Mouse (Mus musculus) hindbrain, embryonic 13.5 days (tissue): ENCODE measurements around the gene Ubr2. TPM values are rescaled to one million over a fixed set of nuclear protein-coding genes. Genes with fewer than 3 reads are reported as not detected.

Experiments
- ATAC-seq: fragments of 200-750 bp; cut with Nextera tagmentation; 2 replicates; pipeline ENCODE4 v1.8.0; 2017; ENCODE audit warnings: moderate TSS enrichment; ENCODE audit not compliant: low FRiP score
- H3K27ac ChIP-seq: fragments of 300-500 bp; sonication (generic); 2 replicates; pipeline ENCODE4 v1.5.1; 2015; ENCODE audit warnings: inconsistent platforms, mild to moderate bottlenecking, moderate library complexity
- H3K27me3 ChIP-seq: fragments of 300-500 bp; sonication (generic); 2 replicates; pipeline ENCODE4 v1.6.1; 2015; ENCODE audit warnings: mild to moderate bottlenecking, inconsistent platforms
- H3K36me3 ChIP-seq: fragments of 300-500 bp; sonication (generic); 2 replicates; pipeline ENCODE4 v1.6.1; 2015; ENCODE audit warnings: mild to moderate bottlenecking, inconsistent platforms
- H3K4me1 ChIP-seq: fragments of 300-500 bp; sonication (generic); replicated peaks from 2 replicates; pipeline ENCODE4 v1.6.1; 2015; ENCODE audit warnings: inconsistent platforms
- H3K4me2 ChIP-seq: fragments of 300-500 bp; sonication (generic); 2 replicates; pipeline ENCODE4 v1.6.1; 2015; ENCODE audit warnings: inconsistent platforms, mild to moderate bottlenecking, moderate library complexity
- H3K4me3 ChIP-seq: fragments of 300-500 bp; sonication (generic); 2 replicates; pipeline ENCODE4 v1.5.1; 2015; ENCODE audit warnings: mild to moderate bottlenecking, inconsistent platforms
- H3K9ac ChIP-seq: fragments of 300-500 bp; sonication (generic); 2 replicates; pipeline ENCODE4 v1.6.1; 2015; ENCODE audit warnings: mild to moderate bottlenecking, inconsistent platforms
- H3K9me3 ChIP-seq: fragments of 300-500 bp; sonication (generic); 2 replicates; pipeline ENCODE4 v1.6.1; 2016; ENCODE audit warnings: inconsistent platforms
- WGBS: fragments of 180-500 bp; shearing (Covaris S2); methylation state at CpG from one replicate; pipeline ENCODE4 v1.1.7; 2015; 5-methylcytosine and 5-hydroxymethylcytosine counted together
- polyA plus RNA-seq: library from polyadenylated mRNA; unstranded; fragments of >200 nt; fragmentation: Nextera tagmentation; extraction: Ambion mirVana; gene quantifications from 2 replicates; pipeline ENCODE4 v1.2.1, GENCODE M21; 2015

Ubr2 gene
- polyA plus RNA-seq, 1 experiment from 2014 or later, result 16.2 TPM

DNA sequence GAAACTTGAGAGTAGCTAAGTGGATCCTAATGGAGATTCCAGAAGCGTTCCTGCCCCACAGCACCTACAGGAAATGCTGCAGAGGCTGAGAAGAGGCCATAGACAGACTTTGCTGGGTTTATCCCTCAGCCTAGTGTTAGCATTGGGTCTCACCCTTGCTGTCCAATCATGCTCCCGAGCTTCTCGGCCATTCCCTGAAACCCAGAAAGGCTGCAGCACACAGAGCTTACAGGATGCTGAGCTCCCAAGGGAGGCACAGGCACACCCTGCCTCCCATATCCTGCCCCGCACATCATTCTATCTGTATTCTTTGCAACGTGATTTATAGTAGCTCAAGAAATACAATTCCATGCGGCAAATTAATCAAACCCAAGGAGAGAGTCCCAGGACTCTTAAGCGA, 13.9 kb downstream of the Ubr2 start:
- no peak overlapping the region for H3K27ac ChIP-seq
- no peak for ATAC-seq
- no peak overlapping the region for H3K4me2 ChIP-seq
- peaks cover 69% of the 10 kb centered on the region for H3K36me3 ChIP-seq
- H3K9me3 ChIP-seq, result no peaks in the 10 kb centered on the region
- no peaks in the 10 kb centered on the region for H3K4me1 ChIP-seq
- 74% methylated on average over 7 of the region's 7 CpGs for WGBS
- H3K27me3 ChIP-seq, result no peaks in the 10 kb centered on the region
- no peak overlapping the region for H3K4me3 ChIP-seq
- no peak overlapping the region for H3K9ac ChIP-seq

- Histone ChIP-seq H3K4me2 (no peak overlapping the region), H3K9ac (no peak overlapping the region), H3K4me1 (no peaks in the 10 kb centered on the region), H3K27me3 (no peaks in the 10 kb centered on the region), H3K4me3 (no peak overlapping the region), H3K9me3 (no peaks in the 10 kb centered on the region), H3K27ac (no peak overlapping the region), H3K36me3 (peaks cover 77% of the 10 kb centered on the region)
- 88% methylated on average over 3 of the region's 3 CpGs for WGBS
- no peak for ATAC-seq
Observed at GRCm38 (mm10) chr17:46995621-46996020, 14.7 kb downstream of the Ubr2 start.

GRCm38 (mm10) chr17:46994641-46995398, 15.5 kb downstream of the Ubr2 start:
- Histone ChIP-seq H3K4me3 (no peak overlapping the region), H3K4me1 (no peaks in the 10 kb centered on the region), H3K27ac (no peak overlapping the region), H3K36me3 (peaks cover 77% of the 10 kb centered on the region), H3K27me3 (no peaks in the 10 kb centered on the region), H3K9me3 (no peaks in the 10 kb centered on the region), H3K9ac (no peak overlapping the region), H3K4me2 (no peak overlapping the region)
- 87% methylated on average over 10 of the region's 10 CpGs for WGBS
- no peak for ATAC-seq

- no peak overlapping the region for H3K4me3 ChIP-seq
- H3K27ac ChIP-seq, result no peak overlapping the region
- no peak overlapping the region for H3K4me2 ChIP-seq
- ATAC-seq, result no peak
- peaks cover 72% of the 10 kb centered on the region for H3K36me3 ChIP-seq
- 97% methylated on average over 8 of the region's 8 CpGs for WGBS
- H3K9me3 ChIP-seq, result no peaks in the 10 kb centered on the region
- no peak overlapping the region for H3K9ac ChIP-seq
- no peaks in the 10 kb centered on the region for H3K27me3 ChIP-seq
- H3K4me1 ChIP-seq, result no peaks in the 10 kb centered on the region
Observed at GRCm38 (mm10) chr17:46993625-46994024, 16.7 kb downstream of the Ubr2 start.

DNA sequence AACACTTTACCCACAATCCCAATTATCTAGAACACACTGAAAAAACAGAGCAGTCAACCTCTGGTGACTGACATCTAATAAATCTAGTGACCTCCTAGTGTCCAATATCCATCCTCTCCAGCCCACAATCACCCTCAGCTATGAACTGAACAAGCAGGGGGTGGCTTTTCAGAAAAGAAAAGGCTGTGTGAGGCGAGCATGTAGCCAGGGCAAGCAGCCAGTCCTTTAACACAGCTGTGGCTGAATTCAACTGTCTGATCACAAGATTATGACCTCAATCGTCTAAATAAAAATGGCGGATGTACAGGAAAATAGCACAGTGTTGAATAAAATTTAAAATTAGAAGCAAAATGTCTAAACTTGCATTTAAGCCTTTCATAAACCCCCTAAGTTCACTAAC, 22.7 kb downstream of the Ubr2 start:
- Histone ChIP-seq H3K36me3 (peaks cover 90% of the 10 kb centered on the region), H3K27me3 (no peaks in the 10 kb centered on the region), H3K4me2 (no peak overlapping the region), H3K27ac (no peak overlapping the region), H3K4me1 (no peaks in the 10 kb centered on the region), H3K9me3 (no peaks in the 10 kb centered on the region), H3K9ac (no peak overlapping the region), H3K4me3 (no peak overlapping the region)
- WGBS, result 84% methylated on average over 3 of the region's 3 CpGs
- no peak for ATAC-seq

DNA sequence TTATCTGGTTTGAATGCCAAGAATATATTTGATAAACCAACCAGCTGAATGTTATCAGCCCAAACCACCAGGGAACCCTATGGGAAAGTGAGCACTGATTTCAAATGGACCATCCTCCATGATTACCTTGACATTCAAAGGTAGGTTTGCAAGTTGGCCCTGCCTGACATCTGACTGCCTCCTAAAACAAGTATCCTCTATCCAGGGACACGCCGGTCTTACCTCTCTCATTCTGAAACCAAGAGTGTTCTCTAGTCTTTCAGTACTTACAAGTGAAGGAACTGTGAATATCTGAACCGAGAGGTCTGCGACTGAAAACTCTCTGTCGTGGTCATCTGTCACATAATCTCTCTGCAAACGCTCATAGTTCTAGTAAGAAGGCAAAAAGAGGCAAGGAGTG, 30.3 kb downstream of the Ubr2 start:
- no peaks in the 10 kb centered on the region for H3K4me1 ChIP-seq
- no peak overlapping the region for H3K27ac ChIP-seq
- H3K27me3 ChIP-seq, result no peaks in the 10 kb centered on the region
- 0 out of 2 replicates have a peak, but pooled peaks cover 6% of the 10 kb centered on the region for H3K9me3 ChIP-seq
- H3K4me3 ChIP-seq, result no peak overlapping the region
- no peak overlapping the region for H3K4me2 ChIP-seq
- no peak overlapping the region for H3K9ac ChIP-seq
- WGBS, result 97% methylated on average over 6 of the region's 6 CpGs
- no peak for ATAC-seq
- H3K36me3 ChIP-seq, result peaks cover 99% of the 10 kb centered on the region

DNA sequence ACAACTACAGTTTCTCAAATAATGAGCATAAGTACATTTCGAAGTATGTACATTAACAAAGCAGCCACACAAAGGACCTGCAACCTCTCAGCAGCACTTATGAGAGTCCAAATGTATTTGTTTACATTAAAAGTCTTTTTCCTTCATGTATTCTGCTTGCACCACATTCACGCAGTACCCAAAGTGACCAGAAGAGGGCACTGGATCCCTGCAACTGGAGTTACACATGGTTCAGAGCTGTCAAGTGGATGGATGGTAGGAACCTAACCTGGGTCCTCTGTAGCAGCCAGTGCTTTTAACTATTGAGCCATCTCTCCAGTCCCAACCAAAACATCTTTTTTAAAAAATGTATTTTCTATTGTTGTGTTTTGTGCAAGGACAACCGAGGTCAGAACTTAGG, 35.2 kb downstream of the Ubr2 start:
- H3K27ac ChIP-seq, result no peak overlapping the region
- H3K9ac ChIP-seq, result no peak overlapping the region
- H3K4me1 ChIP-seq, result no peaks in the 10 kb centered on the region
- ATAC-seq, result no peak
- H3K4me2 ChIP-seq, result no peak overlapping the region
- no peak overlapping the region for H3K4me3 ChIP-seq
- WGBS, result 70% methylated on average over 3 of the region's 3 CpGs
- H3K36me3 ChIP-seq, result peaks cover 98% of the 10 kb centered on the region
- H3K27me3 ChIP-seq, result no peaks in the 10 kb centered on the region
- 0 out of 2 replicates have a peak, but pooled peaks cover 6% of the 10 kb centered on the region for H3K9me3 ChIP-seq

- H3K9me3 ChIP-seq, result 0 out of 2 replicates have a peak, but pooled peaks cover 6% of the 10 kb centered on the region
- no peak overlapping the region for H3K4me3 ChIP-seq
- no peak overlapping the region for H3K9ac ChIP-seq
- H3K36me3 ChIP-seq, result peaks cover 97% of the 10 kb centered on the region
- no peak for ATAC-seq
- no peaks in the 10 kb centered on the region for H3K4me1 ChIP-seq
- no peaks in the 10 kb centered on the region for H3K27me3 ChIP-seq
- WGBS, result 95% methylated on average over 7 of the region's 7 CpGs
- no peak overlapping the region for H3K4me2 ChIP-seq
- H3K27ac ChIP-seq, result no peak overlapping the region
Observed at GRCm38 (mm10) chr17:46972603-46973002, 37.8 kb downstream of the Ubr2 start.

DNA sequence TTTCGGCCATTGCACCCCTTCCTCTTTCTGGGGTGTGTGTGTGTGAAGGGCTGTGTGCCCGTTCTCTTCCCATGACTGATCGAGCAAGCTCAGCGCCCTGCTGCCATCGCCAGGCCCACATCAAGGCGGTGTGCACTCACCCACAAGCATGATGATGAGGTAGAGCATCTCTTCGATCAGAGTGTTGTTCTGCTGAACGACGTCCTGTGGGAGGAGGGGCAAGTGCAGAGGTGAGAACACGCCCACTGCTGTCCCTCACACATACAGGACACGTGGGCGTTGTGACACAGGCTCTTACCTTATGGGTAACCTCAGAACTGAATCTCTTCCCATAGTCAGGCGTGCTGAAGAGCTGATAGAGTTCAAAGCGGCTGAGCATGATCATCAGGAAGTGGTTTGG, 43.5 kb downstream of the Ubr2 start:
- no peak overlapping the region for H3K4me3 ChIP-seq
- no peak overlapping the region for H3K27ac ChIP-seq
- peaks cover 98% of the 10 kb centered on the region for H3K36me3 ChIP-seq
- no peaks in the 10 kb centered on the region for H3K27me3 ChIP-seq
- 95% methylated on average over 14 of the region's 14 CpGs for WGBS
- H3K4me2 ChIP-seq, result no peak overlapping the region
- no peak overlapping the region for H3K9ac ChIP-seq
- H3K4me1 ChIP-seq, result no peaks in the 10 kb centered on the region
- no peak for ATAC-seq
- no peaks in the 10 kb centered on the region for H3K9me3 ChIP-seq

- Histone ChIP-seq H3K4me3 (no peak overlapping the region), H3K36me3 (peaks cover 100% of the 10 kb centered on the region), H3K9me3 (no peaks in the 10 kb centered on the region), H3K9ac (no peak overlapping the region), H3K4me2 (no peak overlapping the region), H3K4me1 (no peaks in the 10 kb centered on the region), H3K27me3 (no peaks in the 10 kb centered on the region), H3K27ac (no peak overlapping the region)
- no peak for ATAC-seq
- 86% methylated on average over 13 of the region's 13 CpGs for WGBS
Observed at GRCm38 (mm10) chr17:46963186-46963585, 47.2 kb downstream of the Ubr2 start.

GRCm38 (mm10) chr17:46962153-46962552, 48.2 kb downstream of the Ubr2 start:
- no peak overlapping the region for H3K27ac ChIP-seq
- WGBS, result 73% methylated on average over 3 of the region's 3 CpGs
- H3K27me3 ChIP-seq, result no peaks in the 10 kb centered on the region
- H3K9me3 ChIP-seq, result no peaks in the 10 kb centered on the region
- H3K4me2 ChIP-seq, result no peak overlapping the region
- no peak for ATAC-seq
- H3K4me1 ChIP-seq, result no peaks in the 10 kb centered on the region
- H3K36me3 ChIP-seq, result peaks cover 100% of the 10 kb centered on the region
- no peak overlapping the region for H3K4me3 ChIP-seq
- no peak overlapping the region for H3K9ac ChIP-seq

DNA sequence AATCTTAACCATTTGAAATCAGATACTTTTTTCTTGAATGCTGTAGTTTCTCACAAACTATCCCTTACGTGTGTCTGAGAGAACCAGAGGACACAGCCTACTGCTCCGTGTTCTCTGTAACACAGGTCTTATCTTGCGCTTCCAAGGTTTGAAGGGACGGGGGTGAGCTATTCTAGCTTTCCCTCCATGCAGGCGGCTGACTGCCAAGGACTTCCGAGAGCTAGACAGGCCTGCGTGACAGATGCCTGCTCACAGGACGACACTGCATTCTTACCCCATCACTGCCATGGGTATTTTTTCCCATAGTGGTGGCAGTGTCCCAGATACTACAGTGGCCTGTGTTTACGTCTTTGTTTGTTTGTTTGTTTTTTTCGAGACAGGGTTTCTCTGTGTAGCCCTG, 50.1 kb downstream of the Ubr2 start:
- H3K4me3 ChIP-seq, result no peak overlapping the region
- H3K36me3 ChIP-seq, result peaks cover 100% of the 10 kb centered on the region
- ATAC-seq, result no peak

GRCm38 (mm10) chr17:46958045-46958444, 52.3 kb downstream of the Ubr2 start:
- no peaks in the 10 kb centered on the region for H3K4me1 ChIP-seq
- H3K9ac ChIP-seq, result no peak overlapping the region
- 93% methylated on average over 2 of the region's 2 CpGs for whole genome bisulfite sequencing
- ATAC-seq, result no peak
- no peaks in the 10 kb centered on the region for H3K27me3 ChIP-seq
- H3K27ac ChIP-seq, result no peak overlapping the region
- H3K4me2 ChIP-seq, result no peak overlapping the region
- H3K4me3 ChIP-seq, result no peak overlapping the region
- H3K36me3 ChIP-seq, result peaks cover 99% of the 10 kb centered on the region
- no peaks in the 10 kb centered on the region for H3K9me3 ChIP-seq

More for the DNA sequence above, 50.1 kb downstream of the Ubr2 start:
- 93% methylated on average over 10 of the region's 10 CpGs for WGBS
- no peak overlapping the region for H3K27ac ChIP-seq
- no peak overlapping the region for H3K9ac ChIP-seq
- no peak overlapping the region for H3K4me2 ChIP-seq
- no peaks in the 10 kb centered on the region for H3K27me3 ChIP-seq
- no peaks in the 10 kb centered on the region for H3K9me3 ChIP-seq
- H3K4me1 ChIP-seq, result no peaks in the 10 kb centered on the region
